Mouse (Mus musculus) thymus, adult 2 months (tissue): Measurements from ENCODE around the gene Chid1.

Experiments used
- CTCF ChIP-seq: fragments of 200-500 bp; IDR thresholded peaks from 2 replicates; pipeline ENCODE4 v1.5.1; 2012; ENCODE audit warnings: mild to moderate bottlenecking, control low read depth, low read length, moderate library complexity, borderline replicate concordance; ENCODE audit not compliant: control insufficient read depth, poor library complexity, insufficient read depth; ENCODE audit errors: extremely low read depth
- POLR2A ChIP-seq: fragments of 200-500 bp; IDR thresholded peaks from 2 replicates; pipeline ENCODE4 v1.6.1; 2012; ENCODE audit warnings: mild to moderate bottlenecking, low read length, control low read depth, moderate library complexity; ENCODE audit not compliant: control insufficient read depth, poor library complexity, insufficient read depth; ENCODE audit errors: extremely low read depth

GRCm38 (mm10) chr7:141447110-141447991 lies 92.3 kb downstream of the Chid1 start, which contains the start of gene Rplp2:
- TF ChIP-seq CTCF = no peak; the same call in 1 of the 2 replicates
- peak; percentile 85 for TF ChIP-seq POLR2A
